Mouse (Mus musculus) thymus, adult 2 months (tissue): ENCODE measurements around the gene Carns1. TPM values are rescaled to one million over a fixed set of nuclear protein-coding genes. Genes with fewer than 3 reads are reported as not detected.

Source experiments
- DNase-seq: peaks from one replicate; pipeline ENCODE4 v3.0.0; 2021
- H3K27ac ChIP-seq: fragments of 200-500 bp; 2 replicates; pipeline ENCODE4 v1.5.1; 2012; ENCODE audit warnings: low read length, control low read depth; ENCODE audit not compliant: control insufficient read depth, insufficient read depth
- H3K27me3 ChIP-seq: fragments of 200-500 bp; 2 replicates; pipeline ENCODE4 v1.6.1; 2012; ENCODE audit warnings: mild to moderate bottlenecking, low read length, moderate library complexity, mixed read lengths; ENCODE audit not compliant: control insufficient read depth, insufficient read depth
- H3K36me3 ChIP-seq: fragments of 200-500 bp; 2 replicates; pipeline ENCODE4 v1.6.1; 2012; ENCODE audit warnings: mild to moderate bottlenecking, low read length, moderate library complexity; ENCODE audit not compliant: control insufficient read depth, insufficient read depth
- H3K4me1 ChIP-seq: fragments of 200-500 bp; replicated peaks from 2 replicates; pipeline ENCODE4 v1.6.1; 2012; ENCODE audit warnings: low read length; ENCODE audit not compliant: control insufficient read depth, insufficient read depth
- H3K4me3 ChIP-seq: fragments of 200-500 bp; 2 replicates; pipeline ENCODE4 v1.5.1; 2012; ENCODE audit warnings: mild to moderate bottlenecking, low read length, control low read depth, moderate library complexity; ENCODE audit not compliant: control insufficient read depth, insufficient read depth
- CTCF ChIP-seq: fragments of 200-500 bp; IDR thresholded peaks from 2 replicates; pipeline ENCODE4 v1.5.1; 2012; ENCODE audit warnings: mild to moderate bottlenecking, control low read depth, low read length, moderate library complexity, borderline replicate concordance; ENCODE audit not compliant: control insufficient read depth, poor library complexity, insufficient read depth; ENCODE audit errors: extremely low read depth
- POLR2A ChIP-seq: fragments of 200-500 bp; IDR thresholded peaks from 2 replicates; pipeline ENCODE4 v1.6.1; 2012; ENCODE audit warnings: mild to moderate bottlenecking, low read length, control low read depth, moderate library complexity; ENCODE audit not compliant: control insufficient read depth, poor library complexity, insufficient read depth; ENCODE audit errors: extremely low read depth
- WGBS: fragments of 180-500 bp; shearing (Covaris S2); methylation state at CpG from one replicate; pipeline ENCODE4 v1.1.7; 2018; 5-methylcytosine and 5-hydroxymethylcytosine counted together
- polyA plus RNA-seq: library from polyadenylated mRNA; depleted of rRNA; stranded (reverse); fragments of >200 nt; gene quantifications from 2 replicates; pipeline ENCODE4 v1.2.3, GENCODE M21; 2012

The Carns1 gene
- polyA plus RNA-seq, 1 experiment, result 95.5 TPM

DNA sequence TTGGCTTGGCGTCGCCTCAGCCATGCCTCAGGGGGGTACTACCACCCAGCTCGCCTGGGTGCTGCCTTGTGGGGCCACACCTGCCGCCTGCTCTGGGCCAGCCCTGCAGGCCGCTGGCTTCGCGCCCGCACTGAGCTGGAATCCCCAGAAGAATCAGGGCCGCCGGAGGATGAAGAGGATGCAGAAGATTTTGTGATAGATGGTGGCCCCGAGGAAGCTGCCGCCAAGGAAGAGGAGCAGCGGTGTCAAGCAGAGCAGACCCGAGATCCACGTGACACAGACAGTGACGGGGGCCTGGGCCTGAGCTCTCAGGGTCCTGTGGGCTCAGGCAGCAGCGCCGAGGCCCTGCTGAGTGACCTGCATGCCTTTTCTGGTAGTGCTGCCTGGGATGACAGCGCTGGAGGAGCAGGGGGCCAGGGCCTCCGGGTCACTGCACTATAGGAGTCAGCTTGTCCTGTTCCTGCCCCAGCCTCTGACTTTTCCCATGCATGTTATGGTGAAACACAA lies 19.2 kb downstream of the Carns1 start:
- Histone ChIP-seq H3K27ac (peak overlapping the region; percentile 97), H3K4me3 (peak overlapping the region; percentile 80), H3K4me1 (peaks cover 36% of the 10 kb centered on the region)

DNA sequence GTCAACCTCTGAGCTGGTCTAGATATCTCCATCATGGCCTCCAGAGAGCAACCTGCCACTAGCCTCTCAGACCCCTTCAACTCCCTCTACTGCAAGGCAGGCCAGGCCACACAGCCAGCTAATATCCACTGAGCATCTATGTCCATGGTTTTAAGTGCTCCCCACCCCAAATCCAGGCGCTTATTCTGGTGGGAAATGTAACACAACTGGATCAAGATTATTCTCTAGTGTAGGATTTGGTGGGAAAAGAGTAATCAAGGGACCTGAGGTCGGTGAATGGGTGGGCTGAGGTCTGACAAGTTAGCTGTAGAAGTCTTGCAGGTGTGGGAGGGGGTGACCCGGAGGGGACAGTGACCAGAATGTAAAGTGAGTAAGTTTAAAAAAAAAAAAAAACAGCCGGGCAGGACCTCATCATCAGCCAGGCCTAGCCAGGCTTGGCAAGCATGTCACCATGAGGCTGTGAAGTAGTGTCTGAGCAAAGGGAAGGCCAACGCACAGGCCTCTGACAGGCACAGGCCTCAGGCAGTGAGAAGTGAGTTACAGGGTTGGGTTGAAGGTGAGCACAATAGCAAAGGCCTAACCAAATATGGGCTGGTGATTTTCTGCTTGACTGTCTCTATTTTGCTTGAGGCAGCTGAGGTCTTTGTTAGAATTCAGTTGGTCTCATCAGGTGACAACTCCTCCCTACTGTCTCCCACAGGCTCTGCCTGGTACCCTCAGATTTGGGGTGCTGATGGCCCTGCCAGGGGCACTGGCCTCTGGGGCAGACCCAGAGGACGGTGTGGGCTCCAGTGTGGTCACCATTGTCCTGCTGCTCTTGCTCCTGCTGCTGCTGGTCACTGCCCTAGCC lies 19.8 kb downstream of the Carns1 start:
- Histone ChIP-seq H3K36me3 (peaks cover 17% of the 10 kb centered on the region), H3K4me1 (peaks cover 36% of the 10 kb centered on the region), H3K4me3 (peak overlapping the region; percentile 80), H3K27me3 (no peaks in the 10 kb centered on the region), H3K27ac (peak overlapping the region; percentile 97)
- WGBS, result 8% methylated on average over 6 of the region's 6 CpGs
- no peak for TF ChIP-seq CTCF
- no peak for TF ChIP-seq POLR2A
- no peak for DNase-seq

More for the DNA sequence above, 19.2 kb downstream of the Carns1 start:
- 20% methylated on average over 20 of the region's 20 CpGs for WGBS
- no peak for DNase-seq
- Histone ChIP-seq H3K27me3 (no peaks in the 10 kb centered on the region), H3K36me3 (peaks cover 12% of the 10 kb centered on the region)
- TF ChIP-seq CTCF, result no peak
- TF ChIP-seq POLR2A, result no peak

DNA sequence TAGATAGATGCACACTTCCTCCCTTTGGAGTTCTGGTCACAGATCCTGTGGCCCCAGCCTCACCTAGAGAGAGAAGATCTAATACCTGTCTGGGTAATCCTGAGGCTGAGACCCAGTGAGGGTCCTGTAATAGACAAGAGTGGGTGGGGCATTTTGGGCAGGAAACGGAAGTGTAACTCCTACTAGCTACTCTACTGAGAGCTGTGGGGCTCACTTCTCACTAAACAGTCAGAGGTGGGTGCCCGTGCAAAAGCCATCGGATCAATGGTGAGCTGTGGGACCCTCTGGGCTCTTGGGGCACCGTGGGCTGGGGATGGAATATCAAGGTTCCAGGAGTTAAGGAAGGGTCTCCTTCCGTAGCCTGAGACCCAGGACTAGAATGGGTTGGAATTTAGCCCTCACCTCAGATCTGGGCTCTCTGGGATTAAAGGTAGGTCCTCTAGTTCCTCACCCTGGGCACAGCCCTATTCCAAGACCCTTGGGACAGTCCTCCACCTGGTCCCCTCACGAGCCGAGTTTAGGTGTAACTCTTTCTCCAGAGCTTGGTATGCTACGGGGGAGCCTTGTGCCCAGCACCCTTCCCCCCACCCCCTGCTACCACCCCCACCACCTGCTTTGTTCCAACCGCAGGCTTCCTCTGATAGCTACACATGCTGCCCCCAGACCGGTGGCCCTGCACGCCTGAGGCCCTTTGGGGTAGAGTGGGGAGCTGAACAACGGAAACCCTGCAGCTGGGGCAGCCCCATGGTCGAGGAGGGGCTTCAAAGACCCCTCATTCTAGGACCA lies 20.6 kb downstream of the Carns1 start:
- WGBS, result 2% methylated on average over 13 of the region's 13 CpGs
- Histone ChIP-seq H3K4me3 (peak overlapping the region; percentile 80), H3K36me3 (peaks cover 18% of the 10 kb centered on the region), H3K4me1 (peaks cover 41% of the 10 kb centered on the region), H3K27ac (peak overlapping the region; percentile 97), H3K27me3 (no peaks in the 10 kb centered on the region)
- peak; percentile 85 for DNase-seq
- TF ChIP-seq POLR2A, result peak; percentile 82
- TF ChIP-seq CTCF, result no peak

GRCm38 (mm10) chr19:4153232-4153654 lies 22.0 kb downstream of the Carns1 start, which contains the start of gene Ptprcap:
Gene Ptprcap, plus strand, starts transcription at chr19:4153604.
- TF ChIP-seq CTCF (no peak), POLR2A (no peak)
- no peak for DNase-seq

DNA sequence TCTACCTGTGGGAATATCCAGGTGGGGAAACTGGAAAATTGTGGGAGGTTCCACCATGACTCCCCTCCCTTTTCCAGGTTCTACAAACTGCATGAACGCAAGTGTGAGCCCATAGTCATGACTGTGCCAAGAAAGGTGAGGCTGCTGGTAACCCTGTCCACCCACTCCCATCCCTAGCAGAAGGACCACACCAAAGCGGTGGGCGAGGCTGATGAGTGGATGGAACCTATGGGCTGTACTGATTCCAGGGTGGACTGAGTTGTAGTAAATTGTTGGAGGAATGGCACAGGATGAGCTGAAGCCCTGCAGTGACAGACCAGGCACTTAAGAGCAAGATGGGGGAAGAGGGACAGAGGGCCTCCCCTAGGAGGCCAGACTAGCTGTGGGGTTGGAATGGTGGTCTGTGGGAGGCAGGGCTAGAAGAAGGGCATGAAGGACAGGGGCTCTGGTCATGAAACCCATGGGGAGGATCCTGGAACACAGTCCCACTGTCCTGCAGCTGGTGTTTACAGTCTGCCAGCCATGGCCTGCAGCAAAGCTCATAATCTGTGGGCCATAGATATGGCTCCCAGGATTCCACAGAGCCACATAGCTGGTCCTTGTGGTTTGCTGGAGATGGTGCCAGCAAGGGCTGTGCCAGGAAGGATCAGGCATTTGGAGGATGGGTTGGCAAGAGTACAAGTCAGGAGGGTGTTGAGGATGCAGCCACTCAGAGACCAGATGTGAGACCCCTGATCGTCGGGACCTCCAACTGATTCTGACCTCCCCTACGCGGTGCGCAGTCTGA lies 22.6 kb downstream of the Carns1 start:
- no peak overlapping the region for H3K27ac ChIP-seq
- 96% methylated on average over 8 of the region's 8 CpGs for WGBS

More at GRCm38 (mm10) chr19:4153232-4153654, 22.0 kb downstream of the Carns1 start, which contains the start of gene Ptprcap:
- H3K36me3 ChIP-seq, result peaks cover 18% of the 10 kb centered on the region
- peak within 1 kb of the TSS; percentile 80 for H3K4me3 ChIP-seq
- H3K27me3 ChIP-seq, result no peaks in the 10 kb centered on the region
- peak within 1 kb of the TSS; percentile 97 for H3K27ac ChIP-seq
- peaks cover 49% of the 10 kb centered on the region for H3K4me1 ChIP-seq
- WGBS, result 97% methylated on average over 11 of the region's 11 CpGs

More for the DNA sequence above, 22.6 kb downstream of the Carns1 start:
- Histone ChIP-seq H3K4me3 (no peak overlapping the region), H3K27me3 (no peaks in the 10 kb centered on the region), H3K4me1 (peaks cover 52% of the 10 kb centered on the region), H3K36me3 (peaks cover 18% of the 10 kb centered on the region)
- TF ChIP-seq POLR2A, result no peak
- no peak for TF ChIP-seq CTCF
- DNase-seq, result no peak
